Mouse (Mus musculus) liver, postnatal 0 days (tissue): ENCODE data around the gene Snx22. TPM values are rescaled to one million over a fixed set of nuclear protein-coding genes. Genes with fewer than 3 reads are reported as not detected.

ENCODE experiments used
- ATAC-seq: fragments of 200-750 bp; cut with Nextera tagmentation; 2 replicates; pipeline ENCODE4 v1.8.0; 2017; ENCODE audit warnings: mild to moderate bottlenecking, moderate library complexity
- DNase-seq: peaks from one replicate; pipeline ENCODE4 v3.0.0-alpha.2; 2016
- H3K27ac ChIP-seq: fragments of 300-500 bp; sonication (generic); 2 replicates; pipeline ENCODE4 v1.5.1; 2014; ENCODE audit warnings: antibody characterized with exemption, moderate library complexity, mild to moderate bottlenecking, low read depth
- H3K27me3 ChIP-seq: fragments of 300-500 bp; sonication (generic); 2 replicates; pipeline ENCODE4 v1.6.1; 2014; ENCODE audit warnings: low read length, control low read depth, mixed read lengths; ENCODE audit not compliant: insufficient read depth
- H3K36me3 ChIP-seq: fragments of 300-500 bp; sonication (generic); replicated peaks from 2 replicates; pipeline ENCODE4 v1.6.1; 2014; ENCODE audit warnings: mild to moderate bottlenecking, control low read depth, low read length, moderate library complexity, mixed read lengths; ENCODE audit not compliant: insufficient read depth
- H3K4me1 ChIP-seq: fragments of 300-500 bp; sonication (generic); 2 replicates; pipeline ENCODE4 v1.6.1; 2014; ENCODE audit warnings: antibody characterized with exemption, mild to moderate bottlenecking, control low read depth; ENCODE audit not compliant: insufficient read depth
- H3K4me2 ChIP-seq: fragments of 300-500 bp; sonication (generic); 2 replicates; pipeline ENCODE4 v1.6.1; 2014; ENCODE audit warnings: low read depth, mild to moderate bottlenecking, low read length, moderate library complexity, mixed read lengths
- H3K4me3 ChIP-seq: fragments of 300-500 bp; sonication (generic); 2 replicates; pipeline ENCODE4 v1.5.1; 2014; ENCODE audit warnings: low read depth, low read length
- H3K9ac ChIP-seq: fragments of 300-500 bp; sonication (generic); replicated peaks from 2 replicates; pipeline ENCODE4 v1.6.1; 2014; ENCODE audit warnings: mild to moderate bottlenecking, moderate library complexity
- H3K9me3 ChIP-seq: fragments of 300-500 bp; sonication (generic); 2 replicates; pipeline ENCODE4 v1.6.1; 2016; ENCODE audit warnings: mild to moderate bottlenecking, control low read depth, low read length, mixed read lengths
- CTCF ChIP-seq: sonication (generic); IDR thresholded peaks from 2 replicates; pipeline ENCODE4 v1.5.1; 2016; ENCODE audit warnings: antibody characterized with exemption, low read depth
- EP300 ChIP-seq: IDR thresholded peaks from 2 replicates; pipeline ENCODE4 v1.6.1; 2016; ENCODE audit warnings: antibody characterized with exemption, low read depth, mild to moderate bottlenecking
- WGBS: fragments of 180-500 bp; shearing (Covaris S2); extraction: QIAGEN DNeasy Blood & Tissue Kit; methylation state at CpG from one replicate; pipeline ENCODE4 v1.1.7; 2014; ENCODE audit not compliant: insufficient replicate concordance; 5-methylcytosine and 5-hydroxymethylcytosine counted together
- polyA plus RNA-seq: library from polyadenylated mRNA; unstranded; fragments of >200 nt; fragmentation: Nextera tagmentation; extraction: Ambion mirVana; gene quantifications from 2 replicates; pipeline ENCODE4 v1.2.1, GENCODE M21; 2015

Gene Snx22
- polyA plus RNA-seq, 1 experiment from 2014 or later = 13.4 TPM

DNA sequence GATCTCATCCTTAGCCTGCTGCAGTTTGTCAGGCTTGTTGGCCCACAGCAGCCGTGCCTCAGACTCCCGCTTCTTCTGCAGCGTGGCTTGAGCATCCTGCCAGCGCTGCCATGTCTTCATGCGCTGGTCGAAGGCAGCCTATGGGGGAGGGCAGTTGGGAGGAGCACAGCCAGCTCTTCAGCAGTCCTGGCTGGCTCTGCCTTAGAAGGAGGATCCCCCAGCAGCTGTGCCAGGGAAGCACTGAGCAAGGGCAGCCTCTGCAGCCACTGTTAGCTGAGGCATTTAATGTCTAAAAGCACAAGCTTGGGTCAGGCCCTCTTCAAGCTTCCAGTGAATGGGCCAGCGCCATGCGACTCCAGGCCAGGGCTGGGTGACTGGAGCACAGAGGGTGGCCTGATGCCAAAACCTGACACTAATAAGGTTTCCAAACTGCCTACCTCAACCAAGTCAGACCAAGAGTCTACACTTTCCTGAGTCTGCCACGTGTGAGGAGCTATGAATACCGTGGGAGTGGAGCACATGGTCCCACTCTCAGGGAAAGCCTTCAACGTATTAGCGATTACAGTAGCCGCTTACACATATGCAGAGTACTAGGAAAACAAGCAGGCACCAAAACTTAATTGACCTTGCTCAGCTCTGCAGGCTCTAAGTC is 21.2 kb upstream of the Snx22 start:
- H3K36me3 ChIP-seq = peaks cover 73% of the 10 kb centered on the region
- H3K9me3 ChIP-seq = no peaks in the 10 kb centered on the region
- no peak for DNase-seq
- H3K4me2 ChIP-seq = no peak overlapping the region
- no peak for TF ChIP-seq CTCF
- no peak for TF ChIP-seq EP300
- H3K4me3 ChIP-seq = no peak overlapping the region
- 91% methylated on average over 13 of the region's 13 CpGs for WGBS
- no peak for ATAC-seq
- no peak overlapping the region for H3K27ac ChIP-seq
- 0 out of 2 replicates have a peak, but pooled peaks cover 2% of the 10 kb centered on the region for H3K4me1 ChIP-seq
- H3K27me3 ChIP-seq = no peaks in the 10 kb centered on the region
- no peak overlapping the region for H3K9ac ChIP-seq

DNA sequence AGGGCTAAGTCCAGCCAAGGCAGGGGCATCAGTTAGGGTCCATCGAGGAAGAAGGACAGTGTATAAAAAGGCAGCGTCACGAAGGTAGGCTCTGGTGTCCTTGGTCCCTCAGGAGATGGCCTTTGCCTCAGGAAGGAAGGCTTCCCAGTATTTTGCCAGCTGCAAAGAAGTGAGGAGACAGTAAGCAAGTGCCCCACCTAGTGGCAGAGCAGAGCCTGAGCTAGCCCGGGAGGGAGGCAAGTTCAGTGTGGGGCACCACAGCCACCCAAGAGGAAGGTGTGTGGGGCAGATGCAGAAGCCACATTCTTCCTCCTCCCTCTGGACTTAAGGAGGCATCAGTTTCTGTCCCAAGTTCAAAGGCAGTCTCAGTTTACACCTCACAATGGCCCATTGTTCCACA is 18.9 kb upstream of the Snx22 start:
- Histone ChIP-seq H3K27ac (no peak overlapping the region), H3K4me2 (no peak overlapping the region), H3K9ac (no peak overlapping the region), H3K36me3 (peaks cover 54% of the 10 kb centered on the region), H3K27me3 (no peaks in the 10 kb centered on the region), H3K4me3 (no peak overlapping the region), H3K4me1 (0 out of 2 replicates have a peak, but pooled peaks cover 2% of the 10 kb centered on the region), H3K9me3 (no peaks in the 10 kb centered on the region)
- peak; percentile 93 for TF ChIP-seq CTCF
- TF ChIP-seq EP300 = no peak
- DNase-seq (peak; percentile 71), ATAC-seq (peak; percentile 57; the same call in 1 of the 2 replicates)
- WGBS = 50% methylated on average over 4 of the region's 4 CpGs

DNA sequence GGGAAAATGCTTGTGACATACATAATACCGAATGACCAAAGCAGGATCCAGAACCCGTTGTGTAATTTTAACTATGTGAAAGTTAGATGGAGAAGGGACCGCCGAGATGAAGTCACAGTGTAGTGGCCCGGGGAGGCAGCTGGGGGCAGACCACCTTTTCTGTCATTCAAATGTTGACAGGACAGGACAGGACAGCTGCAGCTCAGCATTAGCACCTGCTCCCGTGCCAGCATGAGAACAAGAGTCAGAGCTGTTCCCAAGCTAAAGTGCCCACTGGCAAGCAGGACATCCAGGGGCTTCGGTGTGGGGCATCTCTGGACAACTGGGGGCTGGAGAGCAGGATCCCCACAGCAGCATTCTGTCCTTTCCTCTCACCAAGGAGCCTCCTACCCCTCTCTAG is 17.5 kb upstream of the Snx22 start:
- TF ChIP-seq CTCF (no peak), EP300 (no peak)
- Histone ChIP-seq H3K4me1 (0 out of 2 replicates have a peak, but pooled peaks cover 2% of the 10 kb centered on the region), H3K27ac (no peak overlapping the region), H3K27me3 (no peaks in the 10 kb centered on the region), H3K4me3 (no peak overlapping the region), H3K4me2 (no peak overlapping the region), H3K9ac (no peak overlapping the region), H3K36me3 (peaks cover 42% of the 10 kb centered on the region), H3K9me3 (no peaks in the 10 kb centered on the region)
- ATAC-seq (no peak), DNase-seq (no peak)
- 92% methylated on average over 7 of the region's 7 CpGs for WGBS

- Histone ChIP-seq H3K27ac (no peak overlapping the region), H3K4me1 (no peaks in the 10 kb centered on the region), H3K36me3 (peaks cover 24% of the 10 kb centered on the region), H3K9me3 (no peaks in the 10 kb centered on the region), H3K4me3 (no peak overlapping the region), H3K4me2 (no peak overlapping the region), H3K27me3 (no peaks in the 10 kb centered on the region), H3K9ac (no peak overlapping the region)
- ATAC-seq = no peak
- no peak for TF ChIP-seq EP300
- TF ChIP-seq CTCF = no peak
- 81% methylated on average over 3 of the region's 3 CpGs for WGBS
- no peak for DNase-seq
Observed at GRCm38 (mm10) chr9:66084171-66084570, 14.7 kb upstream of the Snx22 start.

DNA sequence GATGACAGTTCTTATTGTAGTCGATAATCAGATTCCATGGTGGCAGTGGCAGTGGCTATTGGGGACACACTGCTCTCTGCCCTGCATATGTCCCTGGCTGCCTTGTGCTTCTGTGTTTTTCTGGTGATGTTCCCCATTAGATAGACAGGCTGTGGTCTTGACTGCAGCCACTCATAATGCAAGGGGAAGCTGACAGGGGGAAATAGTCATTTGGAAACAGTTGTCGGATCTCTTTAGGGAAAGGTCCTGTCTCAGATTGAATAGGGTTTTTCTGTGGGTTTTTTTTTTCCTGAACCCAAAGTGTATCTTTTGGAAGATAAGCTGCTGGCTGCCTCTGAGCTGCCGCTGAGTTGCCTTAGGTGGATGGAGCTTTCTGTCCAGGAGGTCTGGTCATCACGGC is 12.5 kb upstream of the Snx22 start:
- TF ChIP-seq EP300 = no peak
- no peak for TF ChIP-seq CTCF
- WGBS = 62% methylated on average over 4 of the region's 4 CpGs

GRCm38 (mm10) chr9:66080804-66081459 is 11.4 kb upstream of the Snx22 start:
- ATAC-seq (no peak), DNase-seq (no peak)
- no peaks in the 10 kb centered on the region for H3K27me3 ChIP-seq
- peaks cover 2% of the 10 kb centered on the region; the same call in 1 of the 2 replicates for H3K4me1 ChIP-seq
- no peak overlapping the region for H3K4me2 ChIP-seq
- TF ChIP-seq EP300 (no peak), CTCF (no peak)
- no peak overlapping the region for H3K4me3 ChIP-seq
- no peak overlapping the region for H3K9ac ChIP-seq
- H3K9me3 ChIP-seq = no peaks in the 10 kb centered on the region
- H3K27ac ChIP-seq = no peak overlapping the region
- WGBS = 75% methylated on average over 3 of the region's 3 CpGs
- no peaks in the 10 kb centered on the region for H3K36me3 ChIP-seq

More for the DNA sequence above, 12.5 kb upstream of the Snx22 start:
- no peaks in the 10 kb centered on the region for H3K9me3 ChIP-seq
- ATAC-seq (no peak), DNase-seq (no peak)
- peaks cover 2% of the 10 kb centered on the region; the same call in 1 of the 2 replicates for H3K36me3 ChIP-seq
- no peak overlapping the region for H3K4me2 ChIP-seq
- H3K4me3 ChIP-seq = no peak overlapping the region
- no peaks in the 10 kb centered on the region for H3K27me3 ChIP-seq
- H3K4me1 ChIP-seq = peaks cover 2% of the 10 kb centered on the region; the same call in 1 of the 2 replicates
- no peak overlapping the region for H3K27ac ChIP-seq
- no peak overlapping the region for H3K9ac ChIP-seq
